Comparison of ENCODE assay signal across 8 mouse cellular contexts in the genomic region with DNA sequence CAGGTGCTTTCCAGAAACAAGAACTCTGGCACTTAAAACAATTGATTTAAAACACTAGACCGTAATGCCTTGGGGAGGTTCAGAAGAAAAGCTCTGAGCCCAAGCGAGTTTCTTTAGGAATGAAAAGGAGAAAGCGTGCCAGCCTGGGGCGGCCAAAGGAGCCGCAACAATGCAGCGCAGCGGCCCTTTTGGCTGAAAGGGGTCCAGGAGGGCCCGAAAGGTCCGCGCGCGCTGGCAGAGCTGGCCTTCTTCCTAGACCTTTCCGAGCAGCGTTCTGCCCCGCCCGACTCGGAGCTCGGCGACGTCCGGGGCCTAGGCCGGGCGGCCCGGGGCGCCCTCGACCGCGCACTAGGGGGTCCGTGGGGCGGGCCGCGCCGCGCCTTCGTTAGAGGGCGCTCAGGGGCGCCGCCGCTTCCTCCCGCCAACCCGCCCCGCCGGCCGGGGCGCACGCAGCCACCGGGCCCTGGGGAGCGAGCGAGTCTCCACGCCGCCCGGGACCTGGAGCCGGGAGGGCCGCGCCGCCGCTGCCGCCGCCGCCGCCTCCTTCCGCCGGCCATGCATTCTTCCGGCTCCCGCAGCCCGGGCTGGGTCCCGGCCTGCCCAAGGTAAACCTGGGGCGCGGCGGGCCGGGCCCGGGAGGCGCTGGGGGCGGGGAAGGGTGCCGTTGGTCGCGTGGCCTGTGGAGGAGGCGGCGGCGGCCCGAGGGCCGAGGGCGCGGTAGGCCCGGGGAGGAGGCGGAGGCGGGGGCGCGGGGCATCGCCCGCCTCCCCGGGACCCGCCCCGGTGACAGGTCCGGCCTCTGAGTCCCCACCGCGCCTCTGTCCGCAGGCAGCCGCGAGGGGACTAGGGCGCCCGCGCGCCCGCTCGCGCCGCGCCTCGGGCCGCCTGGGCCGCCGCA. TPM values are rescaled to one million over a fixed set of nuclear protein-coding genes. Genes with fewer than 3 reads are reported as not detected.
DNase-seq lines count a peak whose midpoint lies in the region; ATAC-seq and TF ChIP-seq lines count a peak whose summit lies in the region.

TSS of gene Lpgat1 (plus strand) at position 234 of the 898 bp plus-strand sequence.

- peak; percentile 56 for DNase-seq in T-cell, adult 2 months (ENCODE audit: low spot score)
- DNase-seq in cerebellum, postnatal 4 days (ENCODE audit: low spot score in 2 of 2) = peak; percentile 40 to 64
- DNase-seq in gastrocnemius, postnatal 10 days = peak; percentile 75
- peak; percentile 68 for DNase-seq in hindbrain, postnatal 0 days (ENCODE audit: low spot score)
- DNase-seq in left cerebral cortex, adult 8-10 months (ENCODE audit: low spot score in 2 of 2) = peak; percentile 37 to 57
- peak; percentile 47 to 58 for DNase-seq in right cerebral cortex, adult 2 months (ENCODE audit: low spot score in 2 of 2)
- DNase-seq in urinary bladder, postnatal 10 days (ENCODE audit: low spot score) = peak; percentile 30

- no peaks in the 10 kb centered on the region for H3K9me3 ChIP-seq in hindbrain, postnatal 0 days (ENCODE audit: low read length)

- under 1% methylated on average over 55 of the region's 113 CpGs for WGBS in hindbrain, postnatal 0 days

- ATAC-seq in hindbrain, postnatal 0 days = peak; percentile 72
- peak; percentile 87 for ATAC-seq in megakaryocyte, adult 5-6 weeks (ENCODE audit: poor library complexity, severe bottlenecking)

- peak within 1 kb of the TSS; percentile 91 for H3K4me3 ChIP-seq in hindbrain, postnatal 0 days (ENCODE audit: low read length)

- peaks cover 5% of the 10 kb centered on the region; the same call in 1 of the 2 replicates for H3K4me1 ChIP-seq in hindbrain, postnatal 0 days (ENCODE audit: insufficient read depth, low read length)

- peak within 1 kb of the TSS; percentile 90 for H3K4me2 ChIP-seq in hindbrain, postnatal 0 days (ENCODE audit: low read depth, low read length)

- peak within 1 kb of the TSS; percentile 96 for H3K27ac ChIP-seq in hindbrain, postnatal 0 days

- no peaks in the 10 kb centered on the region for H3K27me3 ChIP-seq in hindbrain, postnatal 0 days (ENCODE audit: insufficient read depth, low read length)

- peak within 1 kb of the TSS; percentile 95 for H3K9ac ChIP-seq in hindbrain, postnatal 0 days (replicated peaks; ENCODE audit: low read length)

- TF ChIP-seq CTCF in hindbrain, postnatal 0 days (IDR thresholded peaks at IDR 0.05; ENCODE audit: low read depth) = no peak

- H3K36me3 ChIP-seq in hindbrain, postnatal 0 days (ENCODE audit: insufficient read depth, low read length) = no peaks in the 10 kb centered on the region

RNA-seq across cellular contexts. Expression of gene Lpgat1, which starts in this region (rescaled TPM):
- total RNA-seq in gastrocnemius, postnatal 10 days (2021) = 10 to 100 TPM; 23.7 to 29.4 TPM
- 44.2 and 49.9 TPM in 2 replicates for total RNA-seq in hindbrain, postnatal 0 days (2014; rRNA removed)
- 46.7 and 47.7 TPM in 2 replicates for polyA plus RNA-seq in hindbrain, postnatal 0 days (2015; fragmentation: Nextera tagmentation; extraction: Ambion mirVana)
- 100 to 1,000 TPM; 184 to 194 (median 190) TPM for total RNA-seq in left cerebral cortex, adult 8-10 months (2022)
- 25.4 and 34.4 TPM in 2 replicates for total RNA-seq in megakaryocyte, adult 5-6 weeks (2015)
- total RNA-seq in megakaryocyte, adult 5-6 weeks (2017) = 29.3 and 29.4 TPM in 2 replicates

Comparison
In these comparisons a context has a peak if more than half of its experiments do, and no peak if none do; other contexts are left out.
1. Peak in every context shown above with its lines: DNase-seq, ATAC-seq, H3K4me3 ChIP-seq and H3K27ac ChIP-seq.